Mouse (Mus musculus) frontal cortex, postnatal 14 days (tissue): Measurements from ENCODE around the gene H3f3a.

Experiments
- DNase-seq, 2 experiments: peaks; one replicate each; pipeline ENCODE4 v3.0.0; 2022; ENCODE audit warnings: low spot score in 2 of 2

H3f3a gene

DNA sequence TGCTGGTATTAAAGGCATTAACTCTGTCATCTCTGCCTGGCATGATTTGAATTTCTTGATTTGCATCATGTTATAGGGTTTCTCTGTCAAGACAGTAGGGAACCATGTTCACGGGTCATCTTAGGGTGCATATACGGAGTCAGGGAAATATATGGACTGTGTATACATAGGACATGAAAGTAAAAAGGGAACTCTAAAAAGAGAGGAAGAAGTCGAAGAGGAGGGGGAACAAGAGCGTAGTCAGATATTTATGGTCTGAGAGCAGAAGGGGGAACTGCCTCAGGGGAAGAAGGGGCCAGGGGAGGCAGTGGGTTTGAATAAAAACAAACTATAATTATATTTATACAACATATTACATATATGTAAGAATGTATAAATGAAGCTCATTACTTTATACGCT lies 8.5 kb upstream of the H3f3a start:
- no peak for DNase-seq

GRCm38 (mm10) chr1:180821101-180821500 lies 7.4 kb upstream of the H3f3a start:
- DNase-seq: no peak

GRCm38 (mm10) chr1:180818000-180818399 lies 4.3 kb upstream of the H3f3a start:
- no peak for DNase-seq

GRCm38 (mm10) chr1:180815371-180816024 lies 1.8 kb upstream of the H3f3a start:
- no peak for DNase-seq

- peak; percentile 89 to 92 for DNase-seq
Measured at GRCm38 (mm10) chr1:180813409-180813884, 296 bp downstream of the H3f3a start.

GRCm38 (mm10) chr1:180812463-180813408 lies 1.0 kb downstream of the H3f3a start:
- DNase-seq: peak; percentile 31 to 45

DNA sequence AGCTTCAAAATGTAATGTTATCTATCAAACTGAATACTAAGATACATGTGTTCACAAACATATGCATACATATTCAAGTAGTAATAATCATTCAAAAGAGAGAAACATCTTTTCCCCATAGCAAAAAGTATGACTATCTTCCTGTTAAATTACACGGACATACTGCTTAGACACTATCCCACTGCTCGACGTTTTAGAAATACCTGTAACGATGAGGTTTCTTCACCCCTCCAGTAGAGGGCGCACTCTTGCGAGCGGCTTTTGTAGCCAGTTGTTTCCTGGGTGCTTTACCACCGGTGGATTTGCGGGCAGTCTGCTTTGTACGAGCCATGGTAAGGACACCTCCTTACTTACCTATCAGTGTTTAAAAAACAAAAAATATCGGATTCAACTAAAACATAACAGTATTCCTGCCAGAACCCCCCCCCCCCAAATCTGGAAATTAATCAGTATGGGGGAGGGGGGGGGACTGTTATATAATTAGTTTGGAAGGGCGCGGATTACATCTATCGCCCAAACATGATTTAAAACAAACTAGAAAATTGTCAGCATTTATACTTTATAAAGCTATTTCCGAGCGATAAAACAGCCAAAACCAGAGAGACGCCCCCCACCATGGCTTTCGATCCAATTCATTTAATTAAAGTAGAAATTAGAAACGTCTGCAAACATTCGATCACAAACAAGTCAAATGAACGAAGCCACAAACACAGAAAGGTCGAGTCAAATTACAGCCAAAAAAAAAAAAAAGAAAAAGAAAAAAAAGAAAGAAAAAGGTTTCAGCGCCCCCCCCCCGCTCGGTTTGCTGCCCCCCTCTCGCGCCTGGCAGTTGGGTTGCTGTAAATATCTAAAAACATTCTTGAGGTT lies 1.9 kb downstream of the H3f3a start:
- no peak for DNase-seq

DNA sequence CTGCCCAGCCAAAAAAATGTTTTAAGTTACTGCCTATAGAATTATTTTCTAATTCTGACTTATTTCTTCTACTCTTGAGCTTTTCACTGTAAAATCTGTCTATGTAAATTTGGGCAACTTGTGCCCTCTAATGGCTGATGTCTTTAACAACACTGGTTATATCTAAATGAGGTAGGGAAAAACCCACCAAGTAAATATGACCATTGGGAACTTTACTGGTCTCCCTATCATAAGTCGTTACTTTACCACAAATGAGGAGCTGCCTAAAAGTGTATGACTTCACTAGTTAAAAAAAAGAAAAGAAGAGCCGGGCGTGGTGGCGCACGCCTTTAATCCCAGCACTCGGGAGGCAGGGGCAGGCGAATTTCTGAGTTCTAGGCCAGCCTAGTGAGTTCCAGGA lies 2.8 kb downstream of the H3f3a start:
- no peak for DNase-seq

GRCm38 (mm10) chr1:180808831-180809230 lies 4.9 kb downstream of the H3f3a start:
- DNase-seq: no peak

GRCm38 (mm10) chr1:180803881-180804280 lies 9.9 kb downstream of the H3f3a start:
- DNase-seq: no peak

DNA sequence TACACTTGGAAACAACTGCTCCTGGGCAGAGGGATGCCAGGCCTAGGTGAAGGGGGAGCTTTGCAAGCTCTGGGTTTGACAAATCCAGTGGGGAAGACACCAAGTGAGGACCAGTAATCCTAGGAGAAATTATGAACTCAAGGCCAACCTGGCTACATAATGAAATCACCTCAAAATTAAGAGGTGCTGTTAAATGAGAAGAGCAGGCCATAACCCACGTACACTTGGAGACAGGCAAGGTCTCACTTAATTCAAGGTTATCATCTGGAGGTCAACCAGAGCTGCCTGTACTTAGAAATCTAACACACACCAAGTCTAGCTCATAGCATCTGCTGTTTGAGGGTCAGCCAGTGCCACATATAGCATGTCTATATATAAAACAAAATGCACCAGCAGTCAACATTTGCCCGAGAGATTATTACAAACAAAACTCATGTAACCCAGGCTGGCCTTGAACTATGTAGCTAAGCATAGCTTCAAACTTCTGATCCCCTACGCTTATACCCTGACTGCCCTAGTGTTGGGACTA lies 12.2 kb downstream of the H3f3a start:
- DNase-seq: no peak

DNA sequence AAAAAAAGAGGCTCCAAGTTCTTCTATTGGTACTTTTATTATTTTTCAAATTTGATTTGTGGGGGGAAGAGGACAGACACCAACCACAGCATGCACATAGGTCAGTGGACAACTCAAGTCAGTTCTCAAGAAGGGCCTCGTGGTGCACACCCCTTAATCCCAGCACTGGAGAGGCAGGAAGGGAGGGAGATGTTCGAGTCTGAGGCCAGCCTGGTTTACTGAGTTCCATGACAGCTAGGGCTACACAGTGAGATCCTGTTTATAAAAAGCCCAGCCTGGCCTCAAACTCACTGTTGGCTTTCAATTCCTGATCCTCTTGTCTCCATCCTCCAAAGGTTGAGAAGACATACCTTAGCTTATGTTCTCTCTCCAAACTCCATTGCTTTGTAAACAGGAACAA lies 12.9 kb downstream of the H3f3a start:
- DNase-seq: no peak

DNA sequence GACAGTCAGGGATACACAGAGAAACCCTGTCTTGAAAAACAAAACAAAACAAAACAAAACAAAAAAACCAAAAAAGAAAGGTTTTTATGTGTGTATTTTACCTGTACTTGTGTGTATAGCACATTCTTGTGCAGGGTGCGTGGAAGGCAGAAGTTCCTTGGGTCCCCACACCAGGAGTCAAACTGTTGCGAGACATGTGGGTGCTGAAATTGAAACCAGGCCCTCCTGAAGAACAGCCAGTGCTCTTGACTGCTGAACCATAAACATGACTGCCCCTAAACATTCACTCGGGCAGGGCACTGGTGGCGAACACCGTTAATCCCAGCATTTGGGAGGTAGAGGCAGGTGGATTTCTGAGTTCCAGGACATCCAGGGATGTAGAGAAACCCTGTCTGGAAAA lies 13.7 kb downstream of the H3f3a start:
- no peak for DNase-seq

DNA sequence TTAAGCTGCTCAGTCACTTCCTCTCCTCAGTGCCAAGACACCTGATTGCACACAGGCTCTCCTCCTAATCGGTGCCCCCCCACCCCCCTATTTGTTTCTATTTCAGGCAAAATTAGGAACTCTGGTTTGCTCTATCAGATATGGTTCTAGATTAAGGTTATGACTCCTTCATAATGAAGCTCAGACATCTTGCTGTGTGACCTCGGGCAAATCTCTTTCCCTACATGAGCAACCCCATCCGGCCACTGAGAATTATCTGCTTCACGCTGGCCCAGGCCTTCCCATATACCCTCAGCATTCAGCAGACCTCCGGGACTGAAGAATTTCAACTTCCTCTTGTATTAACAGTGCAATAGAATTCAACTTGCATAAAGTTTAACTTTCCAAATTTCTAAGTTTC lies 14.5 kb downstream of the H3f3a start:
- DNase-seq: no peak

GRCm38 (mm10) chr1:180798660-180799059 lies 15.1 kb downstream of the H3f3a start:
- DNase-seq: no peak

GRCm38 (mm10) chr1:180794170-180794569 lies 19.6 kb downstream of the H3f3a start:
- DNase-seq: no peak

GRCm38 (mm10) chr1:180793445-180794117 lies 20.2 kb downstream of the H3f3a start:
- DNase-seq: no peak

- no peak for DNase-seq
Measured at GRCm38 (mm10) chr1:180792814-180793213, 20.9 kb downstream of the H3f3a start.

- DNase-seq: no peak
Measured at GRCm38 (mm10) chr1:180791821-180792480, 21.8 kb downstream of the H3f3a start.

GRCm38 (mm10) chr1:180783580-180783928 lies 30.2 kb downstream of the H3f3a start:
- no peak for DNase-seq
